Mouse (Mus musculus): ENCODE measurements around the gene Cyp39a1. TPM values are rescaled to one million over a fixed set of nuclear protein-coding genes. Genes with fewer than 3 reads are reported as not detected.
A peak's percentile ranks its signal among the peaks of the same experiment; 100 is the strongest.

Cyp39a1 gene
- total RNA-seq (2021) = 1 to 10 TPM; 8.0 to 8.4 TPM
- long read RNA-seq, experiment 1, partial matches to known transcripts = 0 of 4 reads
- long read RNA-seq, experiment 1, other reads (novel, unspliced or antisense) = 1 of 4 reads
- long read RNA-seq, experiment 2, partial matches to known transcripts = 0 of 3 reads
- long read RNA-seq, experiment 2, other reads (novel, unspliced or antisense) = 1 of 3 reads

- no peak for DNase-seq (ENCODE audit: low spot score in 2 of 2)
Observed at GRCm38 (mm10) chr17:43667290-43667843, at the start of gene Cyp39a1. TSS of gene Cyp39a1 (plus strand) at chr17:43667425.

- DNase-seq (ENCODE audit: low spot score in 2 of 2) = no peak
Observed at GRCm38 (mm10) chr17:43619156-43619555, 48.1 kb upstream of the Cyp39a1 start.

GRCm38 (mm10) chr17:43622076-43622475, 45.1 kb upstream of the Cyp39a1 start:
- DNase-seq (ENCODE audit: low spot score in 2 of 2) = no peak

- no peak for DNase-seq (ENCODE audit: low spot score in 2 of 2)
Observed at GRCm38 (mm10) chr17:43628246-43628645, 39.0 kb upstream of the Cyp39a1 start.

GRCm38 (mm10) chr17:43629026-43629495, 38.2 kb upstream of the Cyp39a1 start:
- no peak for DNase-seq (ENCODE audit: low spot score in 2 of 2)

- DNase-seq (ENCODE audit: low spot score in 2 of 2) = peak; percentile 16 to 20
Observed at GRCm38 (mm10) chr17:43629496-43630426, 37.5 kb upstream of the Cyp39a1 start, which contains the start of gene Tdrd6. TSS of gene Tdrd6 (minus strand) at chr17:43630299.

- DNase-seq (ENCODE audit: low spot score in 2 of 2) = no peak
Observed at GRCm38 (mm10) chr17:43630427-43630760, 36.8 kb upstream of the Cyp39a1 start.

GRCm38 (mm10) chr17:43637146-43637545, 30.1 kb upstream of the Cyp39a1 start:
- no peak for DNase-seq (ENCODE audit: low spot score in 2 of 2)

GRCm38 (mm10) chr17:43640825-43641224, 26.4 kb upstream of the Cyp39a1 start:
- DNase-seq (ENCODE audit: low spot score in 2 of 2) = no peak

- no peak for DNase-seq (ENCODE audit: low spot score in 2 of 2)
Observed at GRCm38 (mm10) chr17:43643191-43643590, 24.0 kb upstream of the Cyp39a1 start.

- no peak for DNase-seq (ENCODE audit: low spot score in 2 of 2)
Observed at GRCm38 (mm10) chr17:43644375-43644774, 22.9 kb upstream of the Cyp39a1 start.

GRCm38 (mm10) chr17:43645136-43645535, 22.1 kb upstream of the Cyp39a1 start:
- DNase-seq (ENCODE audit: low spot score in 2 of 2) = no peak

GRCm38 (mm10) chr17:43646925-43647324, 20.3 kb upstream of the Cyp39a1 start:
- DNase-seq (ENCODE audit: low spot score in 2 of 2) = no peak

GRCm38 (mm10) chr17:43649641-43650436, 17.4 kb upstream of the Cyp39a1 start:
- DNase-seq (ENCODE audit: low spot score in 2 of 2) = no peak

- no peak for DNase-seq (ENCODE audit: low spot score in 2 of 2)
Observed at GRCm38 (mm10) chr17:43651314-43652046, 15.7 kb upstream of the Cyp39a1 start.

- DNase-seq (ENCODE audit: low spot score in 2 of 2) = peak; percentile 36 to 79
Observed at GRCm38 (mm10) chr17:43666576-43667289, 492 bp upstream of the Cyp39a1 start, which contains the start of gene Slc25a27. TSS of gene Slc25a27 (minus strand) at chr17:43667214.

- no peak for DNase-seq (ENCODE audit: low spot score in 2 of 2)
Observed at GRCm38 (mm10) chr17:43669145-43669695, 2.0 kb downstream of the Cyp39a1 start.

- DNase-seq (ENCODE audit: low spot score in 2 of 2) = no peak
Observed at GRCm38 (mm10) chr17:43671907-43672306, 4.7 kb downstream of the Cyp39a1 start.

GRCm38 (mm10) chr17:43675228-43675627, 8.0 kb downstream of the Cyp39a1 start:
- no peak for DNase-seq (ENCODE audit: low spot score in 2 of 2)

All from gastrocnemius, postnatal 4 days (tissue).